Mouse (Mus musculus) frontal cortex, adult 2 months (tissue): Measurements from ENCODE around the gene Ccdc13. TPM values are rescaled to one million over a fixed set of nuclear protein-coding genes. Genes with fewer than 3 reads are reported as not detected.

Experiments used
- DNase-seq, 2 experiments: peaks; one replicate each; pipeline ENCODE4 v3.0.0; 2022; ENCODE audit warnings: low spot score in 1 of 2; ENCODE audit errors: extremely low spot score in 1 of 2
- polyA plus RNA-seq: library from polyadenylated mRNA; depleted of rRNA; stranded (reverse); fragments of >200 nt; gene quantifications from 2 replicates; pipeline ENCODE4 v1.2.3, GENCODE M21; 2012

The Ccdc13 gene
- polyA plus RNA-seq, 1 experiment = 12.6 TPM

GRCm38 (mm10) chr9:121847842-121848241 is 8.6 kb upstream of the Ccdc13 start:
- DNase-seq = no peak

GRCm38 (mm10) chr9:121847138-121847537 is 7.9 kb upstream of the Ccdc13 start:
- DNase-seq = no peak

- peak in 1 of 2 experiments; percentile 60 for DNase-seq
Observed at GRCm38 (mm10) chr9:121846526-121847118, 7.4 kb upstream of the Ccdc13 start.

- DNase-seq = no peak
Observed at GRCm38 (mm10) chr9:121842914-121843313, 3.7 kb upstream of the Ccdc13 start.

- DNase-seq = no peak
Observed at GRCm38 (mm10) chr9:121839622-121839965, 333 bp upstream of the Ccdc13 start.

- no peak for DNase-seq
Observed at GRCm38 (mm10) chr9:121838008-121838407, 1.3 kb downstream of the Ccdc13 start.

- no peak for DNase-seq
Observed at GRCm38 (mm10) chr9:121833825-121834224, 5.4 kb downstream of the Ccdc13 start.

GRCm38 (mm10) chr9:121830956-121831293 is 8.3 kb downstream of the Ccdc13 start:
- peak; percentile 66 to 97 for DNase-seq

- peak in 1 of 2 experiments; percentile 73 for DNase-seq
Observed at GRCm38 (mm10) chr9:121830243-121830955, 8.9 kb downstream of the Ccdc13 start.

- no peak for DNase-seq
Observed at GRCm38 (mm10) chr9:121829270-121829992, 9.8 kb downstream of the Ccdc13 start.

- no peak for DNase-seq
Observed at GRCm38 (mm10) chr9:121828314-121828713, 10.9 kb downstream of the Ccdc13 start.

GRCm38 (mm10) chr9:121826356-121826755 is 12.9 kb downstream of the Ccdc13 start:
- DNase-seq = peak in 1 of 2 experiments; percentile 69

GRCm38 (mm10) chr9:121823991-121824390 is 15.3 kb downstream of the Ccdc13 start:
- no peak for DNase-seq

- DNase-seq = no peak
Observed at GRCm38 (mm10) chr9:121823051-121823450, 16.2 kb downstream of the Ccdc13 start.

GRCm38 (mm10) chr9:121822585-121822991 is 16.7 kb downstream of the Ccdc13 start:
- DNase-seq = peak in 1 of 2 experiments; percentile 53

GRCm38 (mm10) chr9:121820765-121821164 is 18.5 kb downstream of the Ccdc13 start:
- no peak for DNase-seq

GRCm38 (mm10) chr9:121819771-121820471 is 19.3 kb downstream of the Ccdc13 start:
- DNase-seq = no peak

GRCm38 (mm10) chr9:121819073-121819770 is 20.0 kb downstream of the Ccdc13 start:
- no peak for DNase-seq

GRCm38 (mm10) chr9:121815183-121815582 is 24.1 kb downstream of the Ccdc13 start:
- DNase-seq = no peak

- DNase-seq = peak in 1 of 2 experiments; percentile 73
Observed at GRCm38 (mm10) chr9:121810081-121810821, 29.0 kb downstream of the Ccdc13 start.
